Mouse (Mus musculus): ENCODE results near the gene Ampd3. TPM values are rescaled to one million over a fixed set of nuclear protein-coding genes. Genes with fewer than 3 reads are reported as not detected.
A peak's percentile ranks its signal among the peaks of the same experiment; 100 is the strongest.

Ampd3 gene
- total and polyA plus RNA-seq, 3 experiments = 14.8 to 22.3 TPM; not detected in 1

DNA sequence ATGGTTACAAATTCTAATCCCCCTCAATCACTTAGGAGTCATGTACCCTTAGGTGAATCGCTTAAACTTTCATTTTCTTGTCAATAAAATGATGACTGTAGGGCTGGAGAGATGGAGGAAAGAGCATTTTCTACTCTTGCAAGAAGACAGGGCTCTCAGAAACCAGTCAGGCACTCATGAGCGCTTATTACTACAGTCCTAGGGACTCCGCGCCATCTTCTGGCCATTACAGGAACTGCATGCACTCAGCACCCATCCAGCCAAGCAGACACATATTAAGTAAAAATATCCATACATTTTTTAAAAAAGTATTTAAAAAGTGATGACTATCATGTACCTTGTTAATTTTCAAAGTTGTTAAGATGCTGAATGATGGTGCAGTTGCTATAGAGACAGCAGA, 33.0 kb downstream of the Ampd3 start:
- Histone ChIP-seq H3K36me3 (ENCODE audit: control insufficient read depth in 1 of 2, insufficient read depth in 2 of 2, low read length in 2 of 2) (no peaks in the 10 kb centered on the region; a peak in 1 of 4 replicates), H3K9me3 (replicated peaks; ENCODE audit: insufficient read depth, low read length) (no peaks in the 10 kb centered on the region), H3K4me1 (ENCODE audit: control insufficient read depth in 1 of 2, insufficient read depth in 2 of 2, low read length in 2 of 2) (no peaks in the 10 kb centered on the region), H3K27ac (ENCODE audit: control insufficient read depth, low read depth, low read length) (no peak overlapping the region), H3K27me3 (ENCODE audit: control insufficient read depth in 1 of 2, insufficient read depth in 2 of 2, low read length in 2 of 2) (no peaks in the 10 kb centered on the region), H3K79me2 (ENCODE audit: control insufficient read depth, insufficient read depth, low read length, poor library complexity) (no peaks in the 10 kb centered on the region), H3K9ac (ENCODE audit: control insufficient read depth, low read depth, low read length, poor library complexity, severe bottlenecking) (no peak overlapping the region), H3K4me3 (ENCODE audit: control insufficient read depth in 1 of 2, insufficient read depth in 1 of 2, low read depth in 2 of 2, low read length in 2 of 2) (no peak overlapping the region)
- peak; percentile 86 for DNase-seq (ENCODE audit: low read depth, low spot score)
- TF ChIP-seq ZMIZ1 (IDR thresholded peaks at IDR 0.05; ENCODE audit: low read depth, low read length) (no peak), ZKSCAN1 (IDR thresholded peaks at IDR 0.05; ENCODE audit: low read depth, low read length) (no peak), POLR2AphosphoS2 (IDR thresholded peaks at IDR 0.05; ENCODE audit: low read length) (no peak), TCF12 (IDR thresholded peaks at IDR 0.05; ENCODE audit: low read depth, low read length) (0 out of 2 replicates have a peak, but pooled peaks have one; percentile 3), ETS1 (IDR thresholded peaks at IDR 0.05; ENCODE audit: low read depth, low read length) (no peak), KAT2A (conservative IDR thresholded peaks at IDR 0.05; ENCODE audit: low read depth, low read length) (no peak), EP300 (IDR thresholded peaks at IDR 0.05; ENCODE audit: low read depth in 1 of 2, low read length in 2 of 2) (no peak), NRF1 (IDR thresholded peaks at IDR 0.05; ENCODE audit: insufficient read depth, low read depth, low read length, poor library complexity, severe bottlenecking) (no peak), MYB (IDR thresholded peaks at IDR 0.05; ENCODE audit: low read depth, low read length) (no peak), POLR2A (IDR thresholded peaks at IDR 0.05; ENCODE audit: control insufficient read depth in 1 of 2, insufficient read depth in 1 of 2, low read depth in 1 of 2, low read length in 2 of 2, poor library complexity in 1 of 2) (no peak), JUND (IDR thresholded peaks at IDR 0.05; ENCODE audit: low read depth, low read length) (no peak), RCOR1 (IDR thresholded peaks at IDR 0.05; ENCODE audit: low read depth, low read length) (no peak), NELFE (IDR thresholded peaks at IDR 0.05; ENCODE audit: low read depth, low read length) (no peak), USF1 (IDR thresholded peaks at IDR 0.05; ENCODE audit: low read depth, low read length) (no peak), UBTF (IDR thresholded peaks at IDR 0.05; ENCODE audit: borderline replicate concordance, insufficient read depth, low read depth, low read length) (no peak), CHD2 (IDR thresholded peaks at IDR 0.05; ENCODE audit: low read length) (no peak), ZC3H11A (IDR thresholded peaks at IDR 0.05; ENCODE audit: low read depth, low read length) (peak; percentile 97), GATA1 (IDR thresholded peaks at IDR 0.05; ENCODE audit: low read depth, low read length) (no peak), MYC (IDR thresholded peaks at IDR 0.05; ENCODE audit: low read depth, low read length) (no peak), MAZ (IDR thresholded peaks at IDR 0.05; ENCODE audit: low read depth, low read length) (no peak), HCFC1 (IDR thresholded peaks at IDR 0.05; ENCODE audit: low read depth, low read length) (no peak), TAL1 (IDR thresholded peaks at IDR 0.05; ENCODE audit: low read length) (no peak), SIN3A (IDR thresholded peaks at IDR 0.05; ENCODE audit: low read length) (0 out of 2 replicates have a peak, but pooled peaks have one; percentile 35), MXI1 (IDR thresholded peaks at IDR 0.05; ENCODE audit: low read depth, low read length) (no peak), ELF1 (IDR thresholded peaks at IDR 0.05; ENCODE audit: low read depth, low read length) (no peak), E2F4 (IDR thresholded peaks at IDR 0.05; ENCODE audit: borderline replicate concordance, low read depth, low read length) (no peak), BHLHE40 (IDR thresholded peaks at IDR 0.05; ENCODE audit: borderline replicate concordance, low read depth, low read length) (no peak), RAD21 (IDR thresholded peaks at IDR 0.05; ENCODE audit: low read depth, low read length) (peak; percentile 98), GABPA (IDR thresholded peaks at IDR 0.05; ENCODE audit: low read depth, low read length) (no peak), CTCF (IDR thresholded peaks at IDR 0.05 in 2 of 3, conservative IDR thresholded peaks at IDR 0.05 in 1 of 3; ENCODE audit: control insufficient read depth in 1 of 3, insufficient read depth in 1 of 3, low read depth in 2 of 3, low read length in 3 of 3, poor library complexity in 1 of 3, severe bottlenecking in 1 of 3) (peak; percentile 90 to 98 (median 94)), TBP (IDR thresholded peaks at IDR 0.05; ENCODE audit: low read depth, low read length) (no peak), POLR2AphosphoS5 (IDR thresholded peaks at IDR 0.05; ENCODE audit: borderline replicate concordance, low read depth, low read length) (no peak), MAX (IDR thresholded peaks at IDR 0.05; ENCODE audit: low read length) (no peak), USF2 (IDR thresholded peaks at IDR 0.05; ENCODE audit: borderline replicate concordance in 1 of 2, insufficient read depth in 1 of 2, low read depth in 1 of 2, low read length in 2 of 2) (no peak), CHD1 (IDR thresholded peaks at IDR 0.05; ENCODE audit: low read depth, low read length) (no peak), ZNF384 (IDR thresholded peaks at IDR 0.05; ENCODE audit: low read depth, low read length) (no peak), SMC3 (IDR thresholded peaks at IDR 0.05; ENCODE audit: low read depth, low read length) (peak; percentile 100), MAFK (IDR thresholded peaks at IDR 0.05; ENCODE audit: borderline replicate concordance, low read depth, low read length) (no peak), MEF2A (IDR thresholded peaks at IDR 0.05; ENCODE audit: extremely low read depth, insufficient replicate concordance, low read depth, low read length, poor library complexity, severe bottlenecking) (no peak)
